Mouse (Mus musculus) heart, embryonic 15.5 days (tissue): ENCODE results near the gene Klre1. TPM values are rescaled to one million over a fixed set of nuclear protein-coding genes. Genes with fewer than 3 reads are reported as not detected.
"Not testable (repeated sequence)": the region's sequence is repeated elsewhere in the genome, so short reads cannot be mapped to it uniquely, and the experiment has no call there.

ENCODE experiments used
- ATAC-seq: fragments of 200-750 bp; cut with Nextera tagmentation; replicated peaks from 2 replicates; pipeline ENCODE4 v1.8.0; 2017; ENCODE audit warnings: low read depth, moderate TSS enrichment; ENCODE audit not compliant: insufficient number of reproducible peaks, insufficient read depth, low FRiP score
- H3K27ac ChIP-seq: fragments of 300-500 bp; sonication (generic); 2 replicates; pipeline ENCODE4 v1.5.1; 2015; ENCODE audit warnings: mild to moderate bottlenecking, inconsistent platforms
- H3K27me3 ChIP-seq: fragments of 300-500 bp; sonication (generic); 2 replicates; pipeline ENCODE4 v1.6.1; 2015; ENCODE audit warnings: inconsistent platforms
- H3K36me3 ChIP-seq: fragments of 300-500 bp; sonication (generic); 2 replicates; pipeline ENCODE4 v1.6.1; 2015; ENCODE audit warnings: mild to moderate bottlenecking, inconsistent platforms
- H3K4me1 ChIP-seq: fragments of 300-500 bp; sonication (generic); replicated peaks from 2 replicates; pipeline ENCODE4 v1.6.1; 2015; ENCODE audit warnings: inconsistent platforms
- H3K4me2 ChIP-seq: fragments of 300-500 bp; sonication (generic); 2 replicates; pipeline ENCODE4 v1.6.1; 2015; ENCODE audit warnings: inconsistent platforms, mild to moderate bottlenecking, moderate library complexity
- H3K4me3 ChIP-seq: fragments of 300-500 bp; sonication (generic); 2 replicates; pipeline ENCODE4 v1.5.1; 2015; ENCODE audit warnings: mild to moderate bottlenecking, inconsistent platforms
- H3K9ac ChIP-seq: fragments of 300-500 bp; sonication (generic); 2 replicates; pipeline ENCODE4 v1.6.1; 2015; ENCODE audit warnings: mild to moderate bottlenecking, inconsistent platforms
- H3K9me3 ChIP-seq: fragments of 300-500 bp; sonication (generic); replicated peaks from 2 replicates; pipeline ENCODE4 v1.6.1; 2016; ENCODE audit warnings: inconsistent platforms
- WGBS: fragments of 180-500 bp; shearing (Covaris S2); methylation state at CpG from one replicate; pipeline ENCODE4 v1.1.7; 2015; ENCODE audit warnings: mixed read lengths; 5-methylcytosine and 5-hydroxymethylcytosine counted together
- polyA plus RNA-seq: library from polyadenylated mRNA; unstranded; fragments of >200 nt; fragmentation: Nextera tagmentation; extraction: Ambion mirVana; gene quantifications from 2 replicates; pipeline ENCODE4 v1.2.1, GENCODE M21; 2015

Klre1 gene
- polyA plus RNA-seq, 1 experiment from 2014 or later: not detected

GRCm38 (mm10) chr6:129591508-129591907 lies 13.8 kb downstream of the Klre1 start, which contains the start of gene Klrd1:
TSS of gene Klrd1 (plus strand) at chr6:129591782.
- WGBS: 58% methylated on average over 3 of the region's 3 CpGs

DNA sequence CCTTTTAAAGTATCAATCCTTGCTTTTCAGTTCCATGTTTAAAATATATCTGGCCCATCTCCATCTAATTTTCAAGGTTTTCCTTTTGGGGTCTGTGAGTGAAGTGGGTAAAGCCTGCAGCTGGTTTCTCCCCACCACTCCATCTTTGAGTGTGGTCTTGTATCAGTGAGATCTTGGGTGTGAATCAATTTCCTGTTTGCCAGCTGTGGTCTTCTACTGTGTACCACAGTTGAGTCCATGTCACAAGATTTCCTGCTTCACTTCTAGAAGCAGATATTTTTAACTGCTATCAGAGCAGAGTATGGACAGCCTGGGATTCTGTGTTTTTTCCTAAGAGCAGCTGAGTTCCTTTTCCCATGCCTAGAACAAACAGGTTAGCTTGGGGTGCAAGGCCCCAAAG lies 30.7 kb downstream of the Klre1 start:
- no peak overlapping the region for H3K4me2 ChIP-seq
- no peak overlapping the region for H3K4me3 ChIP-seq
- H3K9me3 ChIP-seq: no peaks in the 10 kb centered on the region
- no peak overlapping the region for H3K27ac ChIP-seq
- no peak for ATAC-seq
- H3K4me1 ChIP-seq: no peaks in the 10 kb centered on the region
- no peaks in the 10 kb centered on the region for H3K27me3 ChIP-seq
- no peaks in the 10 kb centered on the region for H3K36me3 ChIP-seq
- no peak overlapping the region for H3K9ac ChIP-seq

More at GRCm38 (mm10) chr6:129591508-129591907, 13.8 kb downstream of the Klre1 start, which contains the start of gene Klrd1:
- no peaks in the 10 kb centered on the region for H3K4me1 ChIP-seq
- H3K4me2 ChIP-seq: no peak within 1 kb of the TSS
- no peak within 1 kb of the TSS for H3K9ac ChIP-seq
- no peak within 1 kb of the TSS for H3K27ac ChIP-seq
- H3K36me3 ChIP-seq: no peaks in the 10 kb centered on the region
- no peaks in the 10 kb centered on the region for H3K27me3 ChIP-seq
- H3K9me3 ChIP-seq: no peaks in the 10 kb centered on the region
- ATAC-seq: no peak
- H3K4me3 ChIP-seq: no peak within 1 kb of the TSS

- no peaks in the 10 kb centered on the region for H3K27me3 ChIP-seq
- WGBS: 69% methylated on average over 4 of the region's 4 CpGs
- no peak for ATAC-seq
- no peak within 1 kb of the TSS for H3K4me3 ChIP-seq
- H3K9ac ChIP-seq: no peak within 1 kb of the TSS
- H3K4me1 ChIP-seq: no peaks in the 10 kb centered on the region
- H3K9me3 ChIP-seq: no peaks in the 10 kb centered on the region
- H3K36me3 ChIP-seq: no peaks in the 10 kb centered on the region
- H3K4me2 ChIP-seq: no peak within 1 kb of the TSS
- no peak within 1 kb of the TSS for H3K27ac ChIP-seq
Measured at GRCm38 (mm10) chr6:129623735-129624134, 46.0 kb downstream of the Klre1 start, which contains the start of gene Klrk1. TSS of gene Klrk1 (minus strand) at chr6:129623864.

DNA sequence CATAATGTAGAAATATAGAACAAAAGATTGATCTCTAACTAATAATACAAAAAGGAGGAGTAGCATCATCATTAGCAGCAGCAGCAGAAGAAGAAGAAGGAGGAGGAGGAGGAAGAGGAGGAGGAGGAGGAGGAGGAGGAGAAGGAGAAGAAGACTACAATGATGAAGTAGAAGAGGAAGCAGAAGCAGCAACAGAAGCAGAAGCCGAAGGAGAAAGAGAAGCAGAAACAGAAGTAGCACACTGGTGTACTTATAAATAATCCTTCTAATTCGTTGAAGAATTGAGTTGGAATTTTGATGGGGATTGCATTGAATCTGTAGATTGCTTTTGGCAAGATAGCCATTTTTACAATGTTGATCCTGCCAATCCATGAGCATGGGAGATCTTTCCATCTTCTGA lies 53.3 kb downstream of the Klre1 start:
- 76% methylated on average over 2 of the region's 2 CpGs for WGBS
- not testable (repeated sequence) for H3K4me1 ChIP-seq, H3K27me3 ChIP-seq, H3K4me2 ChIP-seq, H3K4me3 ChIP-seq, H3K9me3 ChIP-seq, ATAC-seq, H3K9ac ChIP-seq, H3K27ac ChIP-seq, H3K36me3 ChIP-seq

Other genes starting within 250 kb of the Klre1 start
- gene 4922502D21Rik, start 246.1 kb upstream of the Klre1 start, polyA plus RNA-seq: not detected in 2 replicates
- gene Clec12a, start 235.2 kb upstream of the Klre1 start, polyA plus RNA-seq: 0.60 and 1.6 TPM in 2 replicates
- 0.09 TPM in 1 of 2 replicates, not detected in the other for gene Clec12b, start 192.0 kb upstream of the Klre1 start, polyA plus RNA-seq
- 4.7 and 5.1 TPM in 2 replicates for gene Clec1b, start 180.6 kb upstream of the Klre1 start, polyA plus RNA-seq
- 0.28 and 0.35 TPM in 2 replicates for gene Clec9a, start 169.0 kb upstream of the Klre1 start, polyA plus RNA-seq
- 5.7 and 6.3 TPM in 2 replicates for gene Clec1a, start 125.9 kb upstream of the Klre1 start, polyA plus RNA-seq
- gene Olr1, start 70.7 kb upstream of the Klre1 start, polyA plus RNA-seq: 0.30 and 0.79 TPM in 2 replicates
- not detected in 2 replicates for gene Tmem52b, start 65.3 kb upstream of the Klre1 start, polyA plus RNA-seq
- 41.6 and 44.6 TPM in 2 replicates for gene Gabarapl1, start 44.7 kb upstream of the Klre1 start, polyA plus RNA-seq
- 0.60 and 1.1 TPM in 2 replicates for gene Klrd1, start 13.9 kb downstream of the Klre1 start, polyA plus RNA-seq
- gene Klrk1, start 46.0 kb downstream of the Klre1 start, polyA plus RNA-seq: 0.18 and 0.47 TPM in 2 replicates
- gene Klrc3, start 65.4 kb downstream of the Klre1 start, polyA plus RNA-seq: not detected in 2 replicates
- 0.09 TPM in 1 of 2 replicates, not detected in the other for gene Klrc2, start 82.8 kb downstream of the Klre1 start, polyA plus RNA-seq
- 0.20 and 0.37 TPM in 2 replicates for gene Klrc1, start 101.1 kb downstream of the Klre1 start, polyA plus RNA-seq
- 0.16 TPM in 1 of 2 replicates, not detected in the other for gene Klri1, start 139.2 kb downstream of the Klre1 start, polyA plus RNA-seq
- 0.05 TPM in 1 of 2 replicates, not detected in the other for gene Klri2, start 162.6 kb downstream of the Klre1 start, polyA plus RNA-seq
- not detected in 2 replicates for gene Gm156, start 206.4 kb downstream of the Klre1 start, polyA plus RNA-seq